Mouse (Mus musculus) embryonic fibroblast, embryonic 13.5 days (primary cell): ENCODE results near the gene Ccdc107. TPM values are rescaled to one million over a fixed set of nuclear protein-coding genes. Genes with fewer than 3 reads are reported as not detected.

ENCODE experiments used
- H3K27ac ChIP-seq: 2 replicates; pipeline ENCODE4 v1.5.1; 2012; ENCODE audit warnings: low read length, control low read depth, inconsistent platforms; ENCODE audit not compliant: insufficient read depth
- H3K4me1 ChIP-seq: 2 replicates; pipeline ENCODE4 v1.6.1; 2011; ENCODE audit warnings: low read length; ENCODE audit not compliant: control insufficient read depth, insufficient read depth
- H3K4me3 ChIP-seq: 2 replicates; pipeline ENCODE4 v1.5.1; 2011; ENCODE audit warnings: mild to moderate bottlenecking, control low read depth, low read length; ENCODE audit not compliant: insufficient read depth
- CTCF ChIP-seq: IDR thresholded peaks from 2 replicates; pipeline ENCODE4 v1.5.1; 2011; ENCODE audit warnings: mild to moderate bottlenecking, control low read depth, low read length, moderate library complexity, borderline replicate concordance; ENCODE audit not compliant: insufficient read depth
- POLR2A ChIP-seq: IDR thresholded peaks from 2 replicates; pipeline ENCODE4 v1.6.1; 2011; ENCODE audit warnings: low read depth, mild to moderate bottlenecking, control low read depth, low read length, moderate library complexity
- polyA plus RNA-seq: library from polyadenylated mRNA; stranded (reverse); fragments of >200 nt; gene quantifications from 2 replicates; pipeline ENCODE4 v1.2.4, GENCODE M21; 2011; ENCODE audit warnings: low read depth; ENCODE audit not compliant: missing spikeins, insufficient read length

The Ccdc107 gene
- polyA plus RNA-seq, 1 experiment, result 32.5 TPM

GRCm38 (mm10) chr4:43465935-43466334, 26.8 kb upstream of the Ccdc107 start:
- Histone ChIP-seq H3K27ac (no peak overlapping the region), H3K4me3 (no peak overlapping the region), H3K4me1 (no peaks in the 10 kb centered on the region)
- TF ChIP-seq POLR2A (no peak), CTCF (no peak)

DNA sequence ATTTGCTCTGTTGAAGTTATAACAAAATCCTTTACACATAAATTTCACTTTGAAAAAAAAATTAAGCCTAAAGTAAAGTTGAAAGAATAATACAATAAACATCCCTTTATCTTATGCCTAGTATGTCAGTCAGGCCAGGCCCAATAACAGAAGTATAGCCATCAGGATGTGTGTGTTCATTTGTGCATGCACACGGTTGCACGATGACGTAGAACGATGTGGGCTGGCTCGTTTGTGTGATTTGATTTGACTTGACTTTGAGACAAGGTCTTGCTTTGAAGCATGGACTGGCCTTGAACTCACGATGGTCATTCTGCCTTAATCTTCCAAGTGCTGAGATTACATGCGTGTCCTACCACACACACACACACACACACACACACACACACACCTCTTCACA, 25.8 kb upstream of the Ccdc107 start:
- TF ChIP-seq CTCF (no peak), POLR2A (no peak)
- Histone ChIP-seq H3K4me3 (no peak overlapping the region), H3K27ac (no peak overlapping the region), H3K4me1 (no peaks in the 10 kb centered on the region)

- Histone ChIP-seq H3K4me1 (no peaks in the 10 kb centered on the region), H3K4me3 (no peak overlapping the region), H3K27ac (no peak overlapping the region)
- TF ChIP-seq POLR2A (no peak), CTCF (no peak)
Measured at GRCm38 (mm10) chr4:43470301-43470700, 22.4 kb upstream of the Ccdc107 start.

GRCm38 (mm10) chr4:43473636-43474035, 19.1 kb upstream of the Ccdc107 start:
- TF ChIP-seq POLR2A, result no peak
- TF ChIP-seq CTCF, result no peak
- H3K27ac ChIP-seq, result no peak overlapping the region

GRCm38 (mm10) chr4:43476604-43477003, 16.1 kb upstream of the Ccdc107 start:
- H3K4me3 ChIP-seq, result no peak overlapping the region
- TF ChIP-seq CTCF, result no peak
- no peak for TF ChIP-seq POLR2A
- no peak overlapping the region for H3K27ac ChIP-seq
- no peaks in the 10 kb centered on the region for H3K4me1 ChIP-seq

More at GRCm38 (mm10) chr4:43473636-43474035, 19.1 kb upstream of the Ccdc107 start:
- Histone ChIP-seq H3K4me3 (no peak overlapping the region), H3K4me1 (no peaks in the 10 kb centered on the region)

GRCm38 (mm10) chr4:43477857-43478533, 14.7 kb upstream of the Ccdc107 start:
- Histone ChIP-seq H3K4me1 (no peaks in the 10 kb centered on the region), H3K27ac (no peak overlapping the region), H3K4me3 (no peak overlapping the region)
- TF ChIP-seq POLR2A, result peak; percentile 40
- TF ChIP-seq CTCF, result peak; percentile 32; the same call in 1 of the 2 replicates

GRCm38 (mm10) chr4:43478534-43478858, 14.2 kb upstream of the Ccdc107 start:
- H3K4me3 ChIP-seq, result no peak overlapping the region
- H3K27ac ChIP-seq, result no peak overlapping the region
- TF ChIP-seq CTCF, result no peak
- TF ChIP-seq POLR2A, result no peak
- no peaks in the 10 kb centered on the region for H3K4me1 ChIP-seq

GRCm38 (mm10) chr4:43478906-43479832, 13.5 kb upstream of the Ccdc107 start:
- TF ChIP-seq CTCF, result no peak
- no peak for TF ChIP-seq POLR2A
- no peak overlapping the region for H3K27ac ChIP-seq
- H3K4me1 ChIP-seq, result no peaks in the 10 kb centered on the region
- H3K4me3 ChIP-seq, result no peak overlapping the region

GRCm38 (mm10) chr4:43480985-43481384, 11.7 kb upstream of the Ccdc107 start:
- no peaks in the 10 kb centered on the region for H3K4me1 ChIP-seq
- H3K4me3 ChIP-seq, result no peak overlapping the region
- no peak overlapping the region for H3K27ac ChIP-seq
- TF ChIP-seq CTCF (no peak), POLR2A (no peak)
